ENCODE assay signal across 8 mouse cellular contexts in the genomic region with DNA sequence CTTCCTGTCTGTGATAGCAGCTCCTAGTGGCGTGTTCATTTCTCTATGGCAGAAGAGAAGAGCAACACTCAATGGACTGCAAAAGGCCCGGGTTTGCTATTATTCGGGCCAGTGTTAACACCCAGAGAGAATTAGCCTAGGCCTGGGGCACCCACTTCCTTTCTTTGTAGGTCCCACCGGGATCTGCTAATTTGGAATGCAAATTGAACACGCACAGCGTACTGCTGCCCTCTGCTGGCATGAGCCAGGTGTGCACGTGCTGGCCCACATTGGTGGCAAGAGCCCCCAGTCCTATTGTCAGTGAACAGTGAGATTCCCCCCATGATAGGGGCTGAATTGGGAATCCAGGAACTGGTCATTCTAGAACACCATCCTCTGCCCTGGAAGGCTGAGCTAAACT.
DNase-seq lines count a peak whose midpoint lies in the region; ATAC-seq and TF ChIP-seq lines count a peak whose summit lies in the region.

No protein-coding gene starts in this region.

- TF ChIP-seq POLR2A in lung, adult 2 months (IDR thresholded peaks at IDR 0.05; ENCODE audit: borderline replicate concordance, extremely low read depth, low read depth, low read length): no peak
- TF ChIP-seq POLR2A in olfactory bulb, adult 2 months (IDR thresholded peaks at IDR 0.05; ENCODE audit: insufficient read depth, low read depth, low read length): no peak

- no peak overlapping the region for H3K27ac ChIP-seq in forebrain, embryonic 14.5 days (ENCODE audit: low read depth, low read length)
- no peak overlapping the region for H3K27ac ChIP-seq in olfactory bulb, adult 2 months (ENCODE audit: insufficient read depth, low read depth, low read length)

- H3K27me3 ChIP-seq in forebrain, embryonic 14.5 days (replicated peaks; ENCODE audit: control insufficient read depth, insufficient read depth, low read length): 0 out of 2 replicates have a peak, but pooled peaks cover 5% of the 10 kb centered on the region

- intact Hi-C loops in heart, postnatal 14 days (cut with DNase I): loop anchor here (1.0 to 10.0 kb wide), 4 partner anchors 66 to 877 kb away; no protein-coding TSS in a partner anchor

- no peaks in the 10 kb centered on the region for H3K9me3 ChIP-seq in forebrain, embryonic 14.5 days (replicated peaks; ENCODE audit: control insufficient read depth, low read length)

- DNase-seq in CD4-positive, CD25-positive, alpha-beta regulatory T cell, adult 2 months (ENCODE audit: low read depth, low spot score): peak; percentile 80
- peak; percentile 37 for DNase-seq in brain, embryonic 18.5 days (ENCODE audit: low read depth, low spot score)
- peak; percentile 87 for DNase-seq in forebrain, embryonic 14.5 days (ENCODE audit: low spot score)
- DNase-seq in heart, postnatal 14 days: peak; percentile 85 to 89
- peak; percentile 29 to 80 for DNase-seq in layer of hippocampus, adult 18-20 months (ENCODE audit: low spot score in 2 of 2)
- peak; percentile 74 for DNase-seq in lung, adult 2 months
- DNase-seq in thymus, adult 18-20 months: peak; percentile 41 to 43

- H3K4me1 ChIP-seq in forebrain, embryonic 14.5 days (ENCODE audit: control insufficient read depth, insufficient read depth, low read length): 0 out of 2 replicates have a peak, but pooled peaks cover 2% of the 10 kb centered on the region
- no peaks in the 10 kb centered on the region for H3K4me1 ChIP-seq in lung, adult 2 months (ENCODE audit: control insufficient read depth, insufficient read depth, low read length)
- H3K4me1 ChIP-seq in olfactory bulb, adult 2 months (ENCODE audit: control insufficient read depth, insufficient read depth, low read length): no peaks in the 10 kb centered on the region

- H3K4me2 ChIP-seq in forebrain, embryonic 14.5 days (ENCODE audit: low read length): peak overlapping the region; percentile 26

- no peak overlapping the region for H3K9ac ChIP-seq in forebrain, embryonic 14.5 days (ENCODE audit: low read length)

- ATAC-seq in forebrain, embryonic 14.5 days: peak; percentile 46; the same call in 1 of the 2 replicates

- peak; percentile 98 for TF ChIP-seq CTCF in lung, adult 2 months (IDR thresholded peaks at IDR 0.05; ENCODE audit: insufficient read depth, low read length)
- peak; percentile 95 for TF ChIP-seq CTCF in olfactory bulb, adult 2 months (IDR thresholded peaks at IDR 0.05; ENCODE audit: insufficient read depth, low read depth, low read length)

- under 1% methylated on average over 7 of the region's 7 CpGs for WGBS in forebrain, embryonic 14.5 days
- 4% methylated on average over 7 of the region's 7 CpGs for WGBS in lung, adult 2 months
- 2% methylated on average over 7 of the region's 7 CpGs for WGBS in olfactory bulb, adult 2 months

- no peak overlapping the region for H3K4me3 ChIP-seq in forebrain, embryonic 14.5 days (ENCODE audit: low read depth, low read length)
- no peak overlapping the region for H3K4me3 ChIP-seq in lung, adult 2 months (replicated peaks; ENCODE audit: extremely low read depth, low read depth, low read length)
- no peak overlapping the region for H3K4me3 ChIP-seq in olfactory bulb, adult 2 months (ENCODE audit: insufficient read depth, low read depth, low read length)

- no peaks in the 10 kb centered on the region for H3K36me3 ChIP-seq in forebrain, embryonic 14.5 days (ENCODE audit: control insufficient read depth, insufficient read depth, low read length)

Comparison
In these comparisons a context has a peak if more than half of its experiments do, and no peak if none do; other contexts are left out.
1. DNase-seq: peak in every context shown above with its lines; median percentile 87 in forebrain, embryonic 14.5 days; 87 in heart, postnatal 14 days; 80 in CD4-positive, CD25-positive, alpha-beta regulatory T cell, adult 2 months; 74 in lung, adult 2 months; 54 in layer of hippocampus, adult 18-20 months; 42 in thymus, adult 18-20 months; 37 in brain, embryonic 18.5 days.